Mouse (Mus musculus): ENCODE results near the gene Rabgap1l.
"Not testable (repeated sequence)": the region's sequence is repeated elsewhere in the genome, so short reads cannot be mapped to it uniquely, and the experiment has no call there.

The Rabgap1l gene

GRCm38 (mm10) chr1:160519896-160520465 lies 273.0 kb downstream of the Rabgap1l start:
- no peak for DNase-seq (ENCODE audit: extremely low read depth, low read depth, low spot score)

DNA sequence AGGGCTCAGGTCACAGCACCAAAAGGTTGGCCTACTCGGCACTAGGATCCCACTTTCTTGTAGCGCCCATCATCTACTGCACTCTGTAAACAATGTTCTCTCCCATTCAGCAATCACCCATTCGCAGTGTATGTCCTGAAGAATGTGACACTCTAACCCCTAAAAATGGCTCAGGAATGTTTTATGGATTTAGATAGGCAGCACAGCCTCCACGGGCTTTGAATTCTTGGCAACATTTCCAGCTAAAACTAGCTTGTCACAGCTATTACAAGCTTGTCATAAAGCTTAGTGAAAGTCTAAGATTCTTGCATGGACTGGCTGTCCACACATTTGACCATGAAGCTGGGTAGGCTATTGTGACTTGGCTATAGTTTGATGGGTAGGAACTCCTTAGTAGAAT lies 274.5 kb downstream of the Rabgap1l start:
- DNase-seq (ENCODE audit: extremely low read depth, low read depth, low spot score), result no peak

- no peak for DNase-seq (ENCODE audit: extremely low read depth, low read depth, low spot score)
These were observed 285.2 kb downstream of the Rabgap1l start for GRCm38 (mm10) chr1:160507766-160508165.

- DNase-seq (ENCODE audit: extremely low read depth, low read depth, low spot score), result no peak
These were observed 296.0 kb downstream of the Rabgap1l start for GRCm38 (mm10) chr1:160496906-160497577.

DNA sequence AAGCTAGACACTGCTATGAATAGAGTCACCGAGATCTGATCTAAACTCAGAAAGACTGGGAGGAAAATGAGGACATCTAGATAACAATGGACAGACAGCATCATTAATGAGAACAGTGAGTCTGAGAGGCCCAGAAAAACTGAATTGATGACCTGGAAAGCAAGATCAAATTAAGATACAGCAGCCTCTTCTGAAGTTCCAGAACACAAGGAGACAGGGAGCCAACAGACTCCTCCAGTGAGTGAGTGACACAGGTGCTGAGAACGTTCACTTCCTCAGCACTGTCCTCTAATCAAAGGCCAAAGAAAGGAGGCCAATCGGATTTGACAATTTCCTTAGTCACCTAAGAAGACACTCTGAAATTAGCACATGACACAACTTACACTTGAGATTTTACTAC lies 307.3 kb downstream of the Rabgap1l start:
- DNase-seq (ENCODE audit: extremely low read depth, low read depth, low spot score), result no peak

DNA sequence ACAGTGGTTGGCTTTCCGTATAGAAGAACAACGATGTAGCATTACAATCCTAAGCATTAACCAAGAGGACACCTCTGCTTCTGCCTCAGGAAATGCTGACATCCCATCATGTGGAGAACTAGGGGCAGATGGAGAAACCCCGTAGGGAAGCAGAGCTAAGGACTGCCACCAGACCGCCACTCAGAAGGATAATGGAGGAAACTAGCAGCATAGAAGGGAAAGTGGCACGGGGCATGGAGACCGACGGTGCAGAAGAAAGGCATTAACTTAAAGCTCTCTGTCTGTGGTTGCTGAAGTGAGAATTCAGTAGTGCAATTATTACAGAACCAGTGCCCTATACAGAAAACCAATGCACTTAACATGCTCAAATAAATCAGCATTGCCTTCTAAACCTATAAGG lies 308.0 kb downstream of the Rabgap1l start:
- no peak for DNase-seq (ENCODE audit: extremely low read depth, low read depth, low spot score)

DNA sequence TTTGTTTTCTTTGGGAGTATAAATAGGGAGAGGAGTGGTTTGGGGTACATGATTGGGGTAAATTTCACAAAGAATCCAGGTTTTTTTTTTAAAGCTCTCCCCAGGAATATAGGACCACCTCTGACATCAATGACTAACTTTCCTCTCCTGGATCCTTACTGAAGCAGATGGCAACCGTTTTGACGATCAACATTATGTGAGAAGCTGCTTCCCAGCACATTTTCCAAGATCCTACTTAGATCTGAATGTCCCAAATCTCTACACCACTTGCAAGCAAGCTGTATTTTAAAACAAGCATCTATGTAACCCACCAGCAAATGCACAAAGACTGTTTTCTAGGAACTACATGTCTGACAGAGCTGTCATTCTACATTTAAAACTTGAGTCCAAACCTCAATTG lies 311.4 kb downstream of the Rabgap1l start:
- DNase-seq (ENCODE audit: extremely low read depth, low read depth, low spot score), result no peak

DNA sequence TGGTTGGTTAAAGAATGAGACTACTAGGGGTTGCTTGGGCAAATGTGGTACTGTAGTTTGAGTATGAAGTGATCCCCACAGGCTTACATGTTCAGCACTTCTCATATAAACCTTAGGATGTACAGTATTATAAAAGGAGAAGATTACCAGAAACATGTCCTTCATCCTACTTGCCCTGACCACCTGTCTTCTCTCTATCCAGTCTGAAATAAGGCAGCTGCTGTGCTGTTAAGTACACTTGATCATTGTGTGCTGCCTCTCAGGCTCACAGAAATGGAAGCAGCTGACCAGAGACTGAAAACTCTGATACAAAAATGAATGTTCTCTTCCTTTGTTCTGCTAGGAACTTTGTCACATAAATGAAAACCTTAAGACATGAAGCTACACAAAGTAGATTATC lies 325.6 kb downstream of the Rabgap1l start:
- DNase-seq (ENCODE audit: extremely low read depth, low read depth, low spot score), result no peak

- no peak for DNase-seq (ENCODE audit: extremely low read depth, low read depth, low spot score)
These were observed 327.8 kb downstream of the Rabgap1l start for GRCm38 (mm10) chr1:160465186-160465585.

- no peak for DNase-seq (ENCODE audit: extremely low read depth, low read depth, low spot score)
These were observed 328.9 kb downstream of the Rabgap1l start for GRCm38 (mm10) chr1:160464148-160464547.

DNA sequence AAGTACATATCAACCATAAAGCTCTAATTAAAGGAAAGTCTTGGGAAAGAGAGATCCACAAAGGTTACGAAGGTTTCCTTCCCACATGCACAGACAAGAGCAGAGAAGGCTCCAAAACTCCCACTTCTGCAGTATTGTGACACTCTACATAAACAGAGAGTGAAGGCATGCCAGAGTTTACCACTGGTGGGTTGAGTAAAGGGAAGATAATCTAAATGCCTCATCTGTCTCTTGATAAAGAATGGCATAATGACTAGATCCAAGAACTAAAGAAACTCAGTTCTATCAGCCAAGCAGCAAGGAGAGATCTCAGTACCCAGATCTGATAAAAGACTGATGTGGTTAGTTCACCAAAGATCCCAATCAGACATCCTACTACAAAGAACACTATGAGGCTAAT lies 332.7 kb downstream of the Rabgap1l start:
- peak; percentile 73 for DNase-seq (ENCODE audit: extremely low read depth, low read depth, low spot score)

GRCm38 (mm10) chr1:160451663-160452062 lies 341.3 kb downstream of the Rabgap1l start:
- no peak for DNase-seq (ENCODE audit: extremely low read depth, low read depth, low spot score)

GRCm38 (mm10) chr1:160448681-160449080 lies 344.3 kb downstream of the Rabgap1l start:
- DNase-seq (ENCODE audit: extremely low read depth, low read depth, low spot score), result no peak

GRCm38 (mm10) chr1:160446823-160447222 lies 346.2 kb downstream of the Rabgap1l start:
- DNase-seq (ENCODE audit: extremely low read depth, low read depth, low spot score), result no peak

- no peak for DNase-seq (ENCODE audit: extremely low read depth, low read depth, low spot score)
These were observed 349.5 kb downstream of the Rabgap1l start for GRCm38 (mm10) chr1:160443506-160443905.

DNA sequence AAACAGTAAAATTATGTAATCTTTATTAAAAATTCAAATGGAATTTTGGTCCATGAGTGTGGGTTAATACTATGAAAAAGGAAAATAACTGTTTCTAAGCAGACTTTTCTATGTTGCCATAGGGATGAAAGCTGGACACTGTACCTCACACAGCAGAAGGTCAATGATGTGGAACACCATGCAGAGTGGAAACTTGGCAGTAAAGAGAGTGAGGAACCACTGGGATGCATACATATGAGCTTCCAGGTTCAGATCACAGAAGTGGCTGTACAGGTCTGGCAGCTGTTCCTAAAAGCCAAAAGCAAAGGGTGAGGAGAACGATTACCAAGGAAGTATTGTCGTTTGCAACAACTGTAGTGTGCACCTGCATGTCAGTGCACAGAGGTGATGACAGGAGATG lies 351.3 kb downstream of the Rabgap1l start:
- DNase-seq (ENCODE audit: extremely low read depth, low read depth, low spot score), result no peak

- no peak for DNase-seq (ENCODE audit: extremely low read depth, low read depth, low spot score)
These were observed 351.9 kb downstream of the Rabgap1l start for GRCm38 (mm10) chr1:160441161-160441560.

DNA sequence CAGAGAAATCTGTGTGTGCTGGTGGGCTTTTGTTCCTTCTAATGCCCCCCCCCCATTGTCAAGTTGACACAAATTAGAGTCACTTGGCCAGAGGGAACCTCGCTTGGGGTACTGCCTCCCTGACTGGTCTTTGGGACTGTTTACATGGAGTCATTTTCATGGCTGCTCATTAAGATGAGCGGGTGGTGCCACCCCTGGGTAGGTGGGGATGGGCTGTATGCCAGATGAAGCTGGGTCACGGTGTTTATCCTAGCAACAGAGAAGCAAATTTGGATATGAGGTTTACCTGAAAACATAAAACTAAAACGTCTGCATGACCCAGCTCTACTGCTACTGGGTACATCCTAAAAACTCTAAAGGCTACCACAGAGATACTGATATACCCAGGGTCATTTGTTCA lies 354.2 kb downstream of the Rabgap1l start:
- no peak for DNase-seq (ENCODE audit: extremely low read depth, low read depth, low spot score)

- DNase-seq (ENCODE audit: extremely low read depth, low read depth, low spot score), result no peak
These were observed 375.7 kb downstream of the Rabgap1l start for GRCm38 (mm10) chr1:160417196-160417854.

DNA sequence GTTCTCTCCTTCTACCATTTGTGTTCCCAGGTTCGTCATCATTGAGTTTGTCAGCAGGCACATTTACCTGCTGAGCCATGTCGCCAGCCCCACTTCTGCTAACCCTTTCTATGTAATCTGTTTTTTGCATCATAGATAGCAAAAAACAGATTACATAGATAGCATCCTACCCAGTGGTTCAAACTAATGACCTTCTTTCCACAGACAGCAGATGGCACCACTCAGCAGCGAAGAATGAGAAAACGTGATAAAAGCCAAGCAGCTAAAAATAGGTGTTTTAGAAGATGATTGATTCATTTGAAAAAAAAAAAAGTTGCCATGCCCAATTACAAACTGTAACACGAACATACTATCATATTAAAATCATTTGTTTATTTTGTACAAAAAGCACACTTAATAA lies 382.2 kb downstream of the Rabgap1l start:
- DNase-seq (ENCODE audit: extremely low read depth, low read depth, low spot score), result no peak

- DNase-seq (ENCODE audit: extremely low read depth, low read depth, low spot score), result not testable (repeated sequence)
These were observed 383.3 kb downstream of the Rabgap1l start for GRCm38 (mm10) chr1:160409689-160410088.

GRCm38 (mm10) chr1:160409123-160409522 lies 383.9 kb downstream of the Rabgap1l start:
- DNase-seq (ENCODE audit: extremely low read depth, low read depth, low spot score), result no peak
